Mouse (Mus musculus): ENCODE results near the gene 1110051M20Rik. TPM values are rescaled to one million over a fixed set of nuclear protein-coding genes. Genes with fewer than 3 reads are reported as not detected.

The 1110051M20Rik gene
- polyA plus RNA-seq, 1 experiment: not detected

GRCm38 (mm10) chr2:91387287-91387958, 57.1 kb downstream of the 1110051M20Rik start:
- H3K4me1 ChIP-seq (ENCODE audit: control insufficient read depth, insufficient read depth, low read length): peaks cover 4% of the 10 kb centered on the region; the same call in 1 of the 2 replicates
- no peak overlapping the region for H3K27ac ChIP-seq (ENCODE audit: insufficient read depth, low read depth, low read length)
- H3K4me3 ChIP-seq (ENCODE audit: insufficient read depth, low read depth, low read length): no peak overlapping the region
- 85% methylated on average over 6 of the region's 6 CpGs for WGBS
- TF ChIP-seq POLR2A (IDR thresholded peaks at IDR 0.05; ENCODE audit: insufficient read depth, low read depth, low read length): no peak
- no peak for TF ChIP-seq CTCF (IDR thresholded peaks at IDR 0.05; ENCODE audit: insufficient read depth, low read depth, low read length)

- no peak for TF ChIP-seq POLR2A (IDR thresholded peaks at IDR 0.05; ENCODE audit: insufficient read depth, low read depth, low read length)
- H3K4me3 ChIP-seq (ENCODE audit: insufficient read depth, low read depth, low read length): no peak overlapping the region
- WGBS: 30% methylated on average over 5 of the region's 5 CpGs
- H3K4me1 ChIP-seq (ENCODE audit: control insufficient read depth, insufficient read depth, low read length): peaks cover 4% of the 10 kb centered on the region; the same call in 1 of the 2 replicates
- no peak overlapping the region for H3K27ac ChIP-seq (ENCODE audit: insufficient read depth, low read depth, low read length)
Measured at GRCm38 (mm10) chr2:91386547-91387286, 57.8 kb downstream of the 1110051M20Rik start.

GRCm38 (mm10) chr2:91383294-91383693, 61.2 kb downstream of the 1110051M20Rik start:
- no peak for TF ChIP-seq POLR2A (IDR thresholded peaks at IDR 0.05; ENCODE audit: insufficient read depth, low read depth, low read length)
- no peak for TF ChIP-seq CTCF (IDR thresholded peaks at IDR 0.05; ENCODE audit: insufficient read depth, low read depth, low read length)
- Histone ChIP-seq H3K4me1 (ENCODE audit: control insufficient read depth, insufficient read depth, low read length) (peaks cover 2% of the 10 kb centered on the region; the same call in 1 of the 2 replicates), H3K27ac (ENCODE audit: insufficient read depth, low read depth, low read length) (no peak overlapping the region), H3K4me3 (ENCODE audit: insufficient read depth, low read depth, low read length) (no peak overlapping the region)
- WGBS: 88% methylated on average over 6 of the region's 6 CpGs

GRCm38 (mm10) chr2:91377038-91377437, 67.5 kb downstream of the 1110051M20Rik start:
- no peak overlapping the region for H3K27ac ChIP-seq (ENCODE audit: insufficient read depth, low read depth, low read length)
- TF ChIP-seq CTCF (IDR thresholded peaks at IDR 0.05; ENCODE audit: insufficient read depth, low read depth, low read length) (no peak), POLR2A (IDR thresholded peaks at IDR 0.05; ENCODE audit: insufficient read depth, low read depth, low read length) (no peak)
- 41% methylated on average over 7 of the region's 7 CpGs for WGBS
- no peaks in the 10 kb centered on the region for H3K4me1 ChIP-seq (ENCODE audit: control insufficient read depth, insufficient read depth, low read length)
- H3K4me3 ChIP-seq (ENCODE audit: insufficient read depth, low read depth, low read length): no peak overlapping the region

GRCm38 (mm10) chr2:91370314-91370713, 74.2 kb downstream of the 1110051M20Rik start:
- no peaks in the 10 kb centered on the region for H3K4me1 ChIP-seq (ENCODE audit: control insufficient read depth, insufficient read depth, low read length)
- no peak overlapping the region for H3K4me3 ChIP-seq (ENCODE audit: insufficient read depth, low read depth, low read length)
- 73% methylated on average over 2 of the region's 2 CpGs for WGBS
- TF ChIP-seq CTCF (IDR thresholded peaks at IDR 0.05; ENCODE audit: insufficient read depth, low read depth, low read length): no peak
- no peak for TF ChIP-seq POLR2A (IDR thresholded peaks at IDR 0.05; ENCODE audit: insufficient read depth, low read depth, low read length)
- H3K27ac ChIP-seq (ENCODE audit: insufficient read depth, low read depth, low read length): no peak overlapping the region

GRCm38 (mm10) chr2:91363272-91363671, 81.2 kb downstream of the 1110051M20Rik start:
- Histone ChIP-seq H3K27ac (ENCODE audit: insufficient read depth, low read depth, low read length) (no peak overlapping the region), H3K4me1 (ENCODE audit: control insufficient read depth, insufficient read depth, low read length) (peaks cover 5% of the 10 kb centered on the region), H3K4me3 (ENCODE audit: insufficient read depth, low read depth, low read length) (no peak overlapping the region)
- 95% methylated on average over 2 of the region's 2 CpGs for WGBS
- TF ChIP-seq CTCF (IDR thresholded peaks at IDR 0.05; ENCODE audit: insufficient read depth, low read depth, low read length) (no peak), POLR2A (IDR thresholded peaks at IDR 0.05; ENCODE audit: insufficient read depth, low read depth, low read length) (no peak)

GRCm38 (mm10) chr2:91361068-91361528, 83.4 kb downstream of the 1110051M20Rik start:
- WGBS: 28% methylated on average over 4 of the region's 4 CpGs
- H3K4me3 ChIP-seq (ENCODE audit: insufficient read depth, low read depth, low read length): no peak overlapping the region
- H3K27ac ChIP-seq (ENCODE audit: insufficient read depth, low read depth, low read length): no peak overlapping the region
- TF ChIP-seq POLR2A (IDR thresholded peaks at IDR 0.05; ENCODE audit: insufficient read depth, low read depth, low read length) (no peak), CTCF (IDR thresholded peaks at IDR 0.05; ENCODE audit: insufficient read depth, low read depth, low read length) (no peak)
- peaks cover 5% of the 10 kb centered on the region for H3K4me1 ChIP-seq (ENCODE audit: control insufficient read depth, insufficient read depth, low read length)

- peaks cover 2% of the 10 kb centered on the region; the same call in 1 of the 2 replicates for H3K4me1 ChIP-seq (ENCODE audit: control insufficient read depth, insufficient read depth, low read length)
- no peak overlapping the region for H3K4me3 ChIP-seq (ENCODE audit: insufficient read depth, low read depth, low read length)
- TF ChIP-seq POLR2A (IDR thresholded peaks at IDR 0.05; ENCODE audit: insufficient read depth, low read depth, low read length) (no peak), CTCF (IDR thresholded peaks at IDR 0.05; ENCODE audit: insufficient read depth, low read depth, low read length) (no peak)
- 90% methylated on average over 3 of the region's 3 CpGs for WGBS
- no peak overlapping the region for H3K27ac ChIP-seq (ENCODE audit: insufficient read depth, low read depth, low read length)
Measured at GRCm38 (mm10) chr2:91355767-91356166, 88.7 kb downstream of the 1110051M20Rik start.
